Mouse (Mus musculus): ENCODE results near the gene Skint10.

Skint10 gene

DNA sequence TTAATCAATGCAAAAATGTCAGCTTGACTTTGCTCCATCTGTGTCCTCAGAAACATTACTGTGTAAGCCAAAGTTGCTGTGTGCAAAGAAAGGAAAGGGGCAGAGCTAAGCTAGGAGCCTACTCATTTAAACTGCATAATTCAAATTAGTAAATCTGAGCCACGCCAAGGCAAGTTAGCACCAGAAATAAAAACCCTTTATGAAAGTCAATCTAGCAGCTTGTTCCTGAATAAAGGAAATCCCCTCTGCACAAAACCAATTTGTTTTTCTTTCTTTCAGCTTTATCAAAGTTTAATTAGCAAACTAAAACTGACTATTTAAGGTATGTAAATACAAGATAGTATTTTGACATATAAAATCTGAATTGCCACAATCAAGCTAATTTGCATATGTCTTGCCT, at the start of gene Skint10:
Gene Skint10 (minus strand): TSS at position 101 of the 400 bp plus-strand sequence.
- no peak for DNase-seq (ENCODE audit: low spot score)

DNA sequence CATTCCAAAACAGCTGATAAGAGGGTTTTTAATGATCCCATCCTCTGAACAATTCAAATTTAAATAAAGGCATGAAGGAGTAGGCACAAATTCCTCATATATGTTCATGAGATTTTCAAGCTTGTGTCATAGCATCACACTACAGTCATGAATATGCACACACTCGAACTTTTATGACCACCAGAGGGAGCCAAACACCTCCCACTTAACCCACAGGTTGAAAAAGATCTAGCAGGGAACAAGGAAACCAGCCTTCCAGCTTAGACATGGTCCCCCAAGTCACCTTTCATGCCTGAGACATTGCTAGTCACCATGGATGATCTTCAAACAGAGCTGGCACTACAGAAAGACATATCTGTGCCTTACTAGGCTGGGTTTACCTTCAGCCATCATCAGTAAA, 16.0 kb upstream of the Skint10 start:
- no peak for DNase-seq (ENCODE audit: low spot score)

Measured in layer of hippocampus, adult 9-10 months (tissue).